Mouse (Mus musculus) heart, postnatal 36 days (tissue): ENCODE results near the gene Cyp2c23. TPM values are rescaled to one million over a fixed set of nuclear protein-coding genes. Genes with fewer than 3 reads are reported as not detected.

Experiments used
- DNase-seq, 2 experiments: peaks; one replicate each; pipeline ENCODE4 v3.0.0; 2021 to 2022
- intact Hi-C: fragments of 180-260 bp; cut with DNase I; formaldehyde crosslinking; loops from one replicate; pipeline ENCODE4 v1.15.1; 2025
- total RNA-seq, 2 experiments: library from RNA; stranded (reverse); gene quantifications; 2 replicates each; pipeline ENCODE4 v1.2.3; 2021

Cyp2c23 gene
- total RNA-seq, result under 1 TPM in 1 of 2 experiments, not detected in 1; 0.14 TPM

DNA sequence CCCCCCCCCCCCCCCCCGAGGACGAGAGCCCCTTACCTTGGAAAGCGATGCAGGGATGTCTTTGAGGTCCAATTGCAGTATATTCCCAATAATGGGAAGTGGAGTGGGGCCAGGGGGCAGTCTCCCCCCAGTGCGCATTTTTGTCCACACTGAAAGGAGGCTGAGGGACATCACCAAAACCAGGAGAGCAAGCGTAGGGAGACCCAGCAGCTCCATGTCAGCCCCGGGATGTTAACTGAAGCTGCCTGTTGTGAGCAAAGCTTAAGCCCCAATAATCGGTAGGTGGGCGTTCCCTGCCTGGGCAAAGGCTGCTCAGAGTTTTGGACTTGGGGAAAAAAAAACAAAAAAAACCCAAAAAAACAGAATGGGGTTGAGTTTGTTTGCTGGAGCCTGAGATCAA, at the start of gene Cyp2c23:
TSS of gene Cyp2c23 (minus strand) at position 237 of the 400 bp plus-strand sequence.
- intact Hi-C loops, result no loop called here
- no peak for DNase-seq

DNA sequence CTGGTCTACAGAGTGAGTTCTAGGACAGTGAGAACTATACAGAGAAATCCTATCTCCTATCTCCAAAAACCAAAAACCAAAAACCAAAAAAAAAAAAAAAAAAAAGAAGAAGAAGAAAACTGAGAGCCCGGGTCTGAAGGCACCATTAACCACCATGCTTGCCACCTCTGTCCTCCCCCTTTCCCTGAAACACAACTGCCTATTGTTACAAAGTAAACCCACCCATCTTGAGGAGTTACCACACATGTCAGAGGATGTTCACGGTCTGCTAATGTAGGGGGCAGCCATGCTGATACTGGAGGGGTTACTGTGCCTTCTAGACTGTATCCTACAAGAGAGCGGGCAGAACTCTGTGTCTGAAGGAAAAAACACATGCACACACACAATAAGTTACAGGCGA, 48.0 kb upstream of the Cyp2c23 start:
- intact Hi-C loops, result loop anchor here (10.0 kb wide), 1 partner anchor 322 kb away; the partner anchor contains the start of genes Cox15 and Cutc
- DNase-seq, result no peak

DNA sequence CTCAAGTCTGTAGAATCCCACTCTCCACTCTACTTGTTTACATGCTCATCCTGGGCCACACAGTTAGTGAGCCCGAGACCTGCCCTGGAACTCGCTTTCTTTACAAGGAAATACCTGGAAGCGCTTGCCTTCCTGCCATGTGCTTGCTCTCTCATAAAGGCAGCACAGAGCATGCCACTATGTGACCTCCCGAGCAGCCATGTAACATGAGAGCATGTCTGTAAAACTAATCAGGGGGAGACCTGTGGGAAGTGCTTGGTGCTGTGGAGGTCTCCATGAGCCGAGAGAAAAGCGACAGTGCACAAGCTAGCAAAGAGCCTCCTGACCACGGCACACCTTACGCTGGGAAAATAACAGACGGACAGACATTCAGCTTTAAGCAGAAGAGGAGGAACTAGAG, 47.4 kb upstream of the Cyp2c23 start:
- DNase-seq, result no peak
- intact Hi-C loops, result loop anchor here (10.0 kb wide), 1 partner anchor 322 kb away; the partner anchor contains the start of genes Cox15 and Cutc

DNA sequence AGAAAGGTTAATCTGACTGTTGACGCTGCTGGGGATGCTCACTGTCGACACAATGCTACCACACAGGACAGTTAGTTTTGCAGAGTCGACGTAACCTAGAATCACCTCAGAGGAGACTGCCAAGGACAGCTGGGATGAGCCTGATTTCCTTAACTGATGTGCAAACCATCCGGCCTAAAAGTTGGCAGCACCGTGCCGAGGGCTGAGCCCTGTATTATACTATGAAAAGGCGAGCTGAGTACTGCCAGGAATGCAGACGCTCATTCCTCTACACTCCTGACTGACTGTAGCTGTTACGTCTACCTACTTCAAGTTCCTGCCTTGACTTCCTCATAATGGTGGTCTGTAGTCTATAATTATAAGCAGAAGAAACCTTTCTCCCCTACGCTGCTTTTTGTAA, 46.0 kb upstream of the Cyp2c23 start:
- DNase-seq, result no peak

DNA sequence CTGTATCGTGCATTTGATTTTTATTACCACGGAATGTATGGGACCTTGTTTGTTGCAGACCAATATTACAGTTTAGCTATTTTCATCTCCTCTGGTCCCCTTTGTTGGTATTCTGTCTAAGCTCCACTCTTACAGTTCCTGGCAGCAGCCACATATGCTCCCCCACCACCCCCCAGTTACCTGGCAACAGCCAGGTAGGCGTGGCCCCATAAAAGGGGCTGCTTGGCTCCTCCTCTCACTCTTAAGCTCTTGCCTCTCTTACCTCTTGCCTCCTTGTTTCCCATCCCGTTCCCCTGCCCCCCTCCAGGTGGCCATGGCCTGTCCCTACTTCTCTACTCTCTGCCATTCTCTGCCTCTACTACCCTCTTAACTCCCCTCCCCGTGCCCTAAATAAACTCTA, 42.2 kb upstream of the Cyp2c23 start:
- no peak for DNase-seq
- intact Hi-C loops, result loop anchor here (10.0 kb wide), 1 partner anchor 316 kb away; the partner anchor contains the start of genes Cox15 and Cutc

More for the DNA sequence above, 46.0 kb upstream of the Cyp2c23 start:
- intact Hi-C loops, result loop anchor here (10.0 kb wide), 1 partner anchor 320 kb away; the partner anchor contains the start of genes Cox15 and Cutc

DNA sequence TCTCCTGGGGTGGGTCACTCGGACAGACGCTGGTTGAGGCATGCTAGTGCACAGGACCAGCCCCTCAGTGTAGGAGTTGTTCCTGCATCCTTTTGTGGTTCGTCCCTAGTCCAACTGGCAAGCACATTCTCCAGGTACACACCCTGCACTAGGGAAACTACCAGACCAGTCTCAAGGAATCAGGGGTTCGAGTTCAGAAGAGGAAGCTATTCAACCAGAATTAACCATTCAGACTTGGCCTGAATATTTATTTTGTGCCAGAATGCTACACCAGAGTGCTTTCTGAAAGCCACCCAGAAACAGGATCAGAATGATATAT, 40.9 kb upstream of the Cyp2c23 start:
- intact Hi-C loops, result loop anchor here (2.0 to 10.0 kb wide), 4 partner anchors 37 to 862 kb away; partner anchors contain the start of genes Chuk, Cox15, Cutc and Slf2
- no peak for DNase-seq

DNA sequence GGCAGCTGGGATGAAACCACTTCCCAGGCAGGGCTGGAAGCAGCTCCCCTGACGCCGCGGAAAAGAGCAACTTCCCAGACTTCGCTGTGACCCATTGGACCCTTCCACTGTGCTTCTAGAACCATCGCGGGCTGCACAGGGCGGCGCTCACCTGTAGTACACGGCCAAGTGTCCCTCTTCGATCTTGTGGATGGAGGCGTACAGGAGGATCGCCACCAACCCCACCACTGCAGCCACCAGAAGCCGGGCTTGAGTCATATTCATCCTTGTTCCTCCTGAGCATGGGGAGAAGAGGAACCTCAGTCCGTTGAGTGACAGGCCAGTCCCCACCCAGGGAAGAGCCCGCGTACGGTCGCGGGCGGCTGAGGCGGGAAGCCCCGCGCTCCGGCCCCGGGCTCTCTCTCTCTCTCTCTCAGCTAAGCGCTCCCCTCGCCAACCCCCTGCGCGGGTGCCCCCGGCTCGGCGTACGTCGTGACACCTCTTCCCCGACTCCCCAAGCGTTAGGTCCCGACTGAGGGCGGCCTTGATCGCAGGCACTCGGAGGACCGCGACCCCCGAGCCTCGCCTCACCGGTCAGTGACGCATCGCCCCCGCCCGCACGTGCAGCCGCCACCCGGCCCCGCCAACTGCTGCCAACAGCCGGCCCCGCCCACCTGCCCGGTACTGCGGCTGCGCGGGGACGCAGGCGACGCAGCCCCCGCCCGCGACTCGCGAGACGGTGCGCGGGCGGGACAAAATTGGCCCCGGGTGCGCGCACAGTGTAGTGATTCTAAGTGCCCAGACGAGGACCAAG, 40.3 kb upstream of the Cyp2c23 start, which contains the start of gene Erlin1:
TSS of gene Erlin1 (minus strand) at position 665 of the 793 bp plus-strand sequence.
- intact Hi-C loops, result loop anchor here (2.0 to 10.0 kb wide), 3 partner anchors 37 to 863 kb away; partner anchors contain the start of genes Chuk and Slf2
- peak; percentile 93 for DNase-seq

DNA sequence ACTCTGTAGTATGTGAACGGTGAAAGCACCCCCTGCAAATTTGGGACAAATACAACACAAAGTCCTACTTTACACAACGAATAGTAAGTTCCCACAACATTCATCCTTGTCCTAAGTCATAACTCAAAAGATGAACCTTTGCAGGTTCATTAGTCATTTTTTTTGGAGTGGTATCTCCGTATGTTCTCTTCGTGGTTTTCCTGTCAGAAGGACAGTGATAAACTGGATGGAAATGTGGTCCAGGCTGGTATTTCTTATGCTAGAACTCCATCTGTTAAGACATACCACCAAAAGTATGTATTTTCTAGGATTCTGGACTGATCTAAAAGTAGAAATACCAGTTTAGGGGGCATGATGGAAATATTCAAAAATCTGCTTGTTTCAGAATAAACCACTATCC, 39.2 kb upstream of the Cyp2c23 start:
- DNase-seq, result no peak
- intact Hi-C loops, result loop anchor here (2.0 to 10.0 kb wide), 3 partner anchors 39 to 864 kb away; partner anchors contain the start of genes Chuk and Slf2

DNA sequence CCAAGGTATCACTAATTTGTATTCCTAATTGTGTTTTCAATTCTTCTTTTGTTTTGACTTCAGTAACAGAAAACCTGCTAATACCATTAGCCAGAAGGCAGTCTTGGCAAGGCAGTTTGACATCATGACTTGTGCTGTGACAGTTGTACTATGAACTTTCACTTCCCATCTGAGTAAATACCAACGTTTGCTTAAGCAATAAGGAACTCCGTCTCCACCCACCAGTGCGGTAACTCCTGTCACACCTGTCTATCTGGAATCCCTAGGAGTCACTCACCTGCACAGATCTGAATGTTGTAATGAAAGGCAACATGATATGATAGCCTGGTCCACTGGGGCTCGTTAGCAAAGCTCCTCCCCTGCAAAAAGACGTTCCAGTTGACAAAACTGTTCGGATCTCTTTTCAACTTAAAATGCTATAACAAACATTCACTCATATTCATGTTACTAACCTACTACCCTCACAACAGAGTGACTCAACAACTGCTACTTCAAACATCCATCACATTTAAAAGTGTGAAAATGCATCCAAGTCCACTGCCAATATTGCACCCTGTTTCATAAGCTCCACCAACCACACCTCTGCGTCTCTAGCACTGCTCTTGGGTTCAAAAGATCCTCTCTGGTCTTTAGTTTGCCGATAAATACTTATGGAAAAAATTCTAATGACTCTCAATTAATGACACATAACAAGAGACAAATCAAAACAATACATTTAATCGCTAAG, 38.5 kb upstream of the Cyp2c23 start:
- intact Hi-C loops, result loop anchor here (2.0 to 10.0 kb wide), 3 partner anchors 39 to 865 kb away; partner anchors contain the start of genes Chuk and Slf2
- no peak for DNase-seq

DNA sequence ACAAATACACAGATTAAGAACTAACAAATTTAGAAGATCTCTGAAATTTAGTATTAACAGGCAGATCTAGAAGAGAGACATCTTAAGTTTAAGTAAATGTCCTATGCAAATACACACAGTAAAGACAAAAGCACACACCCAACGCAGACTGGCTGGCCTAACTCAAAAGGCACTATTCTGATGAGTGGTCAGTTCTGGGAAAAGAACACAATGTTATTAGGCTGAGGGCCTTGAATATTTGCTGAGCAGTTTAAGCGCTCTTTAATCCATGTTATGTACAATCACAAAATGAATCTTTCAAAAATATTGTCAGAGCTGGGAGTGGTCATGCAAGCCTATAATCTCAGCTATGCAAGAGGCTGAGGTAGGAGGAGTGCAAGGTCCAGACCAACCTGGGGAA, 35.7 kb upstream of the Cyp2c23 start:
- DNase-seq, result no peak

DNA sequence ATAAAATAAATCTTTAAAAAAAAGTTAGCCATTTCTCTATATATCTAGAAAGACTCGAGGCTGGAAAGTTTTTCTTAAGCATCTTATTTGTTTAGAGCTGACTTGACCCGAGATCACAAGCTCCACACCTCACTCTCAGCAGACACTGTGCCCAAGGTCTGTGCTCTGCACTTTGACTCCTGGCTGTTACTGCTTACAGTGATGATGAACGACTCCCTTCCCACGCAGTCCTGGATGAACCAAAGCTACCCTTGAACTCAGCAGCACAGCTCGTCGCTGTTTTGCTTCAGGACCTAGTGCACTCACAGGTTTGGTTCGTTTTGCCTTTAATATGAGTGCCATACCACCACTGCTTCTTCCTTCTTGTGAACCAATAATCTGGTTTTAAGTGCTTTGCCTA, 34.8 kb upstream of the Cyp2c23 start:
- no peak for DNase-seq
- intact Hi-C loops, result loop anchor here (10.0 kb wide), 1 partner anchor 229 kb away; no protein-coding TSS in a partner anchor

More for the DNA sequence above, 35.7 kb upstream of the Cyp2c23 start:
- intact Hi-C loops, result loop anchor here (5.0 to 10.0 kb wide), 2 partner anchors 230 to 868 kb away; partner anchors contain the start of gene Slf2

DNA sequence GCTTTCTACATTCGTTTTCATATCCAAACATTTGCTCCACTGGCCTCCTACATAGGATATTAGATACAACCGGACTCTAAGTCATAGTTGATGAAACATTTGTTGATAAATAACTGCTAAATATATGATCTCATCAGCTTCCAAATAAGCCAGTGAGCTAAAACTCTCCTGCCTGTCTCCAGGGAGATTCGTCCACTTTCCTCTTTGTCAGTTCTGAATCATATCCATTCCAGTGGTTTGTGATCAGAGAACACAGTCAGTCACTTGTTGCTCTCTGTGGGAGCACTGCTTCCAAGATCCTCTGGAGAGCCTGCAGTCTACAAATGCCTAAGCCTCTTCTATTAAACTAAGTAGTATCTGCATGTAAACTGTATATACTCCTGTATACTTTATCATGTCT, 31.2 kb upstream of the Cyp2c23 start:
- DNase-seq, result no peak
- intact Hi-C loops, result loop anchor here (10.0 kb wide), 1 partner anchor 225 kb away; no protein-coding TSS in a partner anchor

DNA sequence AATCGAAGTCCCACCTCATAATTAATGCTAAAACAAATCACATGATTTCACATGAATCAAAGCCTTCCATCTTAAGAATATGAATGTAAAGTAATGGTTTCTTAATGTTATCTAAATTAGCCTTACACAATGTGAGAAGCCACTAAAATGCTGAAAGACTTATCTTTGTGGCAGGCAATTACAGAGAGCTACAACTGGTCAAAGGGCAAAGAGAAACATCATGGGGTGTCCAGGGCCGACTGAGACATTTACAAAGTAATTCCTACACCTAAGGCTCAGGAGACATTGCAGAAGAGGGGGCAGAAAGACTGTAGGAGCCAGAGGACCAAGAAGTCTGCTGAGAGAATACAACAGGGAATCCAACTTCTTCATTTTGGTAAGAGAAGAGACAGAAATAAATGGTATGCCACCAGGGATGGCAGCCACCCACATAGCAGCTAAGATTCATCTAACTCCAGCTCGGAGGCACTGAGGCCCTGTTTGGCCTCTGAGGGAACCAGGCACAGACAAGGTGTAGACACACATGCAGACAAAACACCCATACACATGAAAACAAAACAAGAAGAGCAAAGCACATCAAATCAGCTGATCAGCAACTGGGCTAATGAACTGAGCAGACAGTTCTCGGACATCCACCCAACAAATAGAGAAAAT, 26.3 kb upstream of the Cyp2c23 start:
- intact Hi-C loops, result no loop called here
- no peak for DNase-seq

DNA sequence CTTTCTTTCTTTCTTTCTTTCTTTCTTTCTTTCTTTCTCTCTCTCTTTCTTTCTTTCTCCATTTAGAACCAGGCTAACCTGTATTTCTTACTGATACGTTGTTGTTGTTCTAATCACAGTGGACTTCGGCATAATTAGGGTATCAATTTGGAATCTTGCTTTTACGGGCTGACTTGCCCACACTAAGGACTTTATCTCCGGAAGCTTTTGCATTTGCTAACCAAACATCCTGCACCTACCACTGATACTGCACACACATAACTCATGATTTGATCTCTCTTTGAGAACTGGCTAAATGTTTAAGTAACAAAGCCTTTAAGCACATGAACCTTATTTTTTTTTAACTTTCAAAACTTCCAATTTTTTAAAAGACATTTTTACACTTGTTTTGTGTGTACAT, 21.4 kb upstream of the Cyp2c23 start:
- intact Hi-C loops, result no loop called here
- no peak for DNase-seq

DNA sequence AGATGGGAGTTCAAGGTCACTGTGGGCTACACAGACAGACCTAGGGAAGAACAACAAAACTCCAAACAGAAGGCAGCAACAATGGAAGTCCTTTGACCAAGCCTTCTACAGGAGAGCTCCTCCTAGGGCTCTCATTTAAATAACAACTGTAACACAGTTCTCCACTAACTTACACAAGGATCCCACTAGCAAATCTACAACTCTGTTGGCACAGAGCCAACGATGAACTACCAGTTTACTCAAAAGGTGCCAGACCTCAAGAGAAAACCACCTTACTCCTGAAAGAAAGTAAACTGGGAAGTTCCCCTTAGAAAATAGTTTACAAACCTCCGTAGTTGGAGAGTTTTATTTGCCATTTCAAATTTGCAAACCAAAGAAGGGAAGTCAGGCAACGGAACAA, 20.3 kb upstream of the Cyp2c23 start:
- intact Hi-C loops, result no loop called here
- no peak for DNase-seq

DNA sequence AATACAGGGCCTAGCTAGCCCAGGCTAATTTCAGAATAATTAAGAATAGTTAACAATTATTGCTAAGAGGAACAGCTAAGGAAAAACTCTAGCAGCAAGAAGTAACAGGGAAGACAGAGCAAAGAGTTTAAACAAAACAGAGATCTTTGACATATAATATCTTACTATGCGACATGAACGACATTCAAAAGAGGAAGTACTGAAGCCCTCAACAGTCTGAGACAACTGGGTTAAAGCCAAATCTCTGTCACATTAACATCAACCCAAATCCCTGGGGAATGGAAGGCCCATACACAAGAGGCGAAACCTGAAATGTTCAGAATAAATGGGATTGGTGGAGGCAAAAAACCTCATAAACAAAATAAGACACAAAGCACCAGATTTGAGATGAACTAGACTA, 16.8 kb upstream of the Cyp2c23 start:
- intact Hi-C loops, result no loop called here

DNA sequence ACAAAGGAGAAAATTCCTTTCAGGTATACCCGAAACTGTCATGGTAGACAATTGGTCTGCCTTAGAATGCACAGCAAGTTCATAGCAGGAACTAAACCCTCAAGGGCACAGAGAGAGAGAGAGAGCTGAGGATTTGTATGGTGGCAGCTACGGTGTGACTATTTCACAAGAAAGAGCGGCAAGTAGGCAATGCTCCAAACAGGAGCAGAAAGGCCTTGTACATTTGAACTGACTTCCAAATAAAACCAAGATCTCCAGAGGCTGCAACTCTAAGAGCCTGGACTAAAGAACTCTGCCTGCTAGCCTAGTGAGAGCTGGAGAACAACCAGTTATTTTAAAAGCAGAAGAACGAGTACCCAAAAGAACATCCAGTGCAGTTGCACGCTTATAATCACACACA, 13.1 kb upstream of the Cyp2c23 start:
- no peak for DNase-seq
- intact Hi-C loops, result no loop called here

More for the DNA sequence above, 16.8 kb upstream of the Cyp2c23 start:
- DNase-seq, result no peak

DNA sequence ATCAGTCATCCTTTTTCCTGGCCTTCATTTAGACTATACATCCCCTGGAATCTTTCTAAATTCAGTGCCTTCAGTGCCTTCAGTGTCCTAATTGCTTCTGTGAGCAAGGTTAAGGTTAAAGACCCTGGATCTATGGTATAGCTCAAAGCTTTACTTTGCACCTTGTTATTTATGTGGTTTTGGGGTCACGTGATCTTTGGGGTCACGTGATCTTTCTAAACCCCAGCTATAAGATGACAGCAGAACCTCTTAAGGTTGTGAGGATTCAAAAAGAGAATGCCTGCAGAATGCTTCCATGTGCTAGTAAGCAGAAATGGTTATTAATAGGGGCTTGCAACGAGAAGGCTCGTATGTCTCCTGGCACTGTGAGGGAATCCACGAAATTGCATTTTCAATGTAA, 4.4 kb upstream of the Cyp2c23 start:
- intact Hi-C loops, result no loop called here
- DNase-seq, result no peak

DNA sequence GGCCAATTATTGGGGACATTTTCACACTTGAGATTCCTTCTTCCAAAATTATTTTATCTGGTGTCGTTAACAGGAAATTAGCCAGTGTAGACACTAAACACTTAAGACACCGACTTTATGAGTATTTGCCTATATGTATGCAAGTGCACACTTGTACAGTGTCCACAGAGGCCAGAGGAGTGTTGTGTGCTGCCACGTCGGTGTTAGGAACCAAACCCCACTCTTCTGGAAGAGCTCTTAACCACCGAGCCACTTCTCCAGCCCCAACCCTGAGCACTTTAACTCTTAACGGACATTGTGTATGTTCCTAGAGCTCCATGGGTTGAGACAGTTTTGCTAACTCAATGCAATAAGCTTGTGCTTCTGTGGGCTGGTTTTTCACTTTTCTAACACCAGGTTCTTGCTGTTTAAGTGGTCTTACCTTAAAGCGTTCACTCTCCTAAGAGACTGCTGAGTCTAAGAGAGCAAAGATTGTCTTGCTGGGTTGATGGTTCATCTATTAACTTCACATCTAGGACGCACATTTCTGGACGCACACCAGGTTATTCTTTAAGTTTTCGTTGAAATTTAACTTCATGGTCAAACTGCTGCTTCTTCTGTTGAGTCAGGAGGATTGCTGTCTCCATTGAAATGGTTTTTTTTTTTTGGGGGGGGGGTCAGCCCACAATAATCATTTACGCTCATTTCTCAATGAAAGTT, 3.2 kb upstream of the Cyp2c23 start:
- intact Hi-C loops, result no loop called here
- no peak for DNase-seq

DNA sequence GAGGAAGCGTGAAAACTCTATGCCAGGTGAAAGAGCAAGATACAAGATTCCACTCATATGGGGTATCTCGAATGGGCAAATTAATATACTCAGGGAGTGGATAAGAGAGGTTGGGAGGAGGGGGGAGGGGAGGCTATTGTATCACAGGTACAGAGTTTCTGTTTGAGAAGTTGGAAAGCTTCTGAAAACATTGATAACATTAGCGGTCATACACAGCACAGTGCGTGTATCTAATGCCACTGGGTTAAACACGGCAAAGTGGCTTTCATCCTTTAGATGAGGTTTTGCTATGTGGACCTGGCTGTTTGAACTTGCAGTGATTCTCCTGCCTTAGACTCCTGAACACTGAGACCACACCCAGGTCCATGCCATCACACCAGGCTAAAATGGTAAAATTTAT, 1.0 kb upstream of the Cyp2c23 start:
- DNase-seq, result no peak
- intact Hi-C loops, result no loop called here
